Mouse (Mus musculus) embryonic facial prominence, embryonic 11.5 days (tissue): ENCODE results near the gene Lamtor4. TPM values are rescaled to one million over a fixed set of nuclear protein-coding genes. Genes with fewer than 3 reads are reported as not detected.

Source experiments
- ATAC-seq: fragments of 200-750 bp; cut with Nextera tagmentation; replicated peaks from 2 replicates; pipeline ENCODE4 v1.8.0; 2017; ENCODE audit warnings: low read depth; ENCODE audit not compliant: insufficient number of reproducible peaks, low FRiP score, low TSS enrichment
- DNase-seq: peaks from one replicate; pipeline ENCODE4 v3.0.0-alpha.2; 2015; ENCODE audit warnings: low spot score
- H3K27ac ChIP-seq: fragments of 300-500 bp; sonication (generic); replicated peaks from 2 replicates; pipeline ENCODE4 v1.5.1; 2014; ENCODE audit warnings: mild to moderate bottlenecking, low read depth, low read length, control low read depth
- H3K27me3 ChIP-seq: fragments of 300-500 bp; sonication (generic); 2 replicates; pipeline ENCODE4 v1.6.1; 2014; ENCODE audit warnings: mild to moderate bottlenecking, low read length, moderate library complexity, mixed read lengths; ENCODE audit not compliant: control insufficient read depth, insufficient read depth
- H3K36me3 ChIP-seq: fragments of 300-500 bp; sonication (generic); replicated peaks from 2 replicates; pipeline ENCODE4 v1.6.1; 2014; ENCODE audit warnings: low read depth, mild to moderate bottlenecking, low read length, moderate library complexity, mixed read lengths; ENCODE audit not compliant: control insufficient read depth, insufficient read depth
- H3K4me1 ChIP-seq: fragments of 300-500 bp; sonication (generic); 2 replicates; pipeline ENCODE4 v1.6.1; 2014; ENCODE audit warnings: low read length, mixed read lengths; ENCODE audit not compliant: control insufficient read depth, insufficient read depth
- H3K4me2 ChIP-seq: fragments of 300-500 bp; sonication (generic); 2 replicates; pipeline ENCODE4 v1.6.1; 2014; ENCODE audit warnings: low read depth, mild to moderate bottlenecking, control low read depth, low read length, moderate library complexity
- H3K4me3 ChIP-seq: fragments of 300-500 bp; sonication (generic); 2 replicates; pipeline ENCODE4 v1.5.1; 2014; ENCODE audit warnings: low read depth, low read length, control low read depth
- H3K9ac ChIP-seq: fragments of 300-500 bp; sonication (generic); replicated peaks from 2 replicates; pipeline ENCODE4 v1.6.1; 2014; ENCODE audit warnings: mild to moderate bottlenecking, control low read depth, low read length
- H3K9me3 ChIP-seq: fragments of 300-500 bp; sonication (generic); replicated peaks from 2 replicates; pipeline ENCODE4 v1.6.1; 2016; ENCODE audit warnings: mild to moderate bottlenecking, low read length, inconsistent platforms, mixed read lengths; ENCODE audit not compliant: control insufficient read depth
- WGBS: fragments of 180-500 bp; shearing (Covaris S2); extraction: QIAGEN DNeasy Blood & Tissue Kit; methylation state at CpG from one replicate; pipeline ENCODE4 v1.1.7; 2014; 5-methylcytosine and 5-hydroxymethylcytosine counted together
- polyA plus RNA-seq: library from polyadenylated mRNA; unstranded; fragments of >200 nt; fragmentation: Nextera tagmentation; extraction: Ambion mirVana; gene quantifications from 2 replicates; pipeline ENCODE4 v1.2.1, GENCODE M21; 2014

Gene Lamtor4
- polyA plus RNA-seq, 1 experiment from 2014 or later, result 36.8 TPM

- Histone ChIP-seq H3K36me3 (no peaks in the 10 kb centered on the region), H3K4me1 (no peaks in the 10 kb centered on the region), H3K9ac (no peak overlapping the region), H3K4me3 (no peak overlapping the region), H3K4me2 (no peak overlapping the region), H3K27ac (no peak overlapping the region), H3K9me3 (no peaks in the 10 kb centered on the region), H3K27me3 (no peaks in the 10 kb centered on the region)
- ATAC-seq (no peak), DNase-seq (no peak)
- 77% methylated on average over 4 of the region's 4 CpGs for WGBS
Measured at GRCm38 (mm10) chr5:138226491-138226890, 28.8 kb upstream of the Lamtor4 start.

- Histone ChIP-seq H3K27ac (no peak overlapping the region), H3K9me3 (no peaks in the 10 kb centered on the region), H3K27me3 (no peaks in the 10 kb centered on the region), H3K4me3 (no peak overlapping the region), H3K36me3 (no peaks in the 10 kb centered on the region), H3K4me1 (no peaks in the 10 kb centered on the region), H3K4me2 (no peak overlapping the region), H3K9ac (no peak overlapping the region)
- WGBS, result 62% methylated on average over 2 of the region's 2 CpGs
- ATAC-seq (no peak), DNase-seq (no peak)
Measured at GRCm38 (mm10) chr5:138227367-138227766, 27.9 kb upstream of the Lamtor4 start.

GRCm38 (mm10) chr5:138228026-138228425 is 27.3 kb upstream of the Lamtor4 start:
- H3K4me1 ChIP-seq, result no peaks in the 10 kb centered on the region
- no peak overlapping the region for H3K27ac ChIP-seq
- no peak overlapping the region for H3K4me3 ChIP-seq
- H3K4me2 ChIP-seq, result no peak overlapping the region
- no peak overlapping the region for H3K9ac ChIP-seq
- H3K9me3 ChIP-seq, result no peaks in the 10 kb centered on the region
- H3K27me3 ChIP-seq, result no peaks in the 10 kb centered on the region
- H3K36me3 ChIP-seq, result no peaks in the 10 kb centered on the region
- 59% methylated on average over 3 of the region's 3 CpGs for WGBS
- ATAC-seq, result no peak
- DNase-seq, result no peak

GRCm38 (mm10) chr5:138229511-138229910 is 25.8 kb upstream of the Lamtor4 start:
- WGBS, result 85% methylated on average over 3 of the region's 3 CpGs
- Histone ChIP-seq H3K36me3 (no peaks in the 10 kb centered on the region), H3K9me3 (no peaks in the 10 kb centered on the region), H3K9ac (no peak overlapping the region), H3K4me1 (no peaks in the 10 kb centered on the region), H3K27me3 (no peaks in the 10 kb centered on the region), H3K27ac (no peak overlapping the region), H3K4me3 (no peak overlapping the region), H3K4me2 (no peak overlapping the region)
- DNase-seq (no peak), ATAC-seq (no peak)

- Histone ChIP-seq H3K4me3 (no peak overlapping the region), H3K27me3 (no peaks in the 10 kb centered on the region), H3K4me1 (no peaks in the 10 kb centered on the region), H3K9me3 (no peaks in the 10 kb centered on the region), H3K36me3 (no peaks in the 10 kb centered on the region), H3K9ac (no peak overlapping the region), H3K27ac (no peak overlapping the region), H3K4me2 (no peak overlapping the region)
- DNase-seq (no peak), ATAC-seq (no peak)
- WGBS, result 89% methylated on average over 2 of the region's 2 CpGs
Measured at GRCm38 (mm10) chr5:138233778-138234177, 21.5 kb upstream of the Lamtor4 start.

GRCm38 (mm10) chr5:138234224-138234623 is 21.1 kb upstream of the Lamtor4 start:
- ATAC-seq (no peak), DNase-seq (no peak)
- no peaks in the 10 kb centered on the region for H3K27me3 ChIP-seq
- no peaks in the 10 kb centered on the region for H3K36me3 ChIP-seq
- no peaks in the 10 kb centered on the region for H3K9me3 ChIP-seq
- H3K9ac ChIP-seq, result no peak overlapping the region
- no peaks in the 10 kb centered on the region for H3K4me1 ChIP-seq
- no peak overlapping the region for H3K4me3 ChIP-seq
- no peak overlapping the region for H3K4me2 ChIP-seq
- H3K27ac ChIP-seq, result no peak overlapping the region

- H3K27ac ChIP-seq, result no peak overlapping the region
- 54% methylated on average over 2 of the region's 2 CpGs for WGBS
- H3K4me3 ChIP-seq, result no peak overlapping the region
- H3K27me3 ChIP-seq, result no peaks in the 10 kb centered on the region
- no peak overlapping the region for H3K9ac ChIP-seq
- ATAC-seq (no peak), DNase-seq (no peak)
- H3K4me1 ChIP-seq, result no peaks in the 10 kb centered on the region
- H3K9me3 ChIP-seq, result no peaks in the 10 kb centered on the region
- no peak overlapping the region for H3K4me2 ChIP-seq
- no peaks in the 10 kb centered on the region for H3K36me3 ChIP-seq
Measured at GRCm38 (mm10) chr5:138241511-138241910, 13.8 kb upstream of the Lamtor4 start.

GRCm38 (mm10) chr5:138251144-138251543 is 4.1 kb upstream of the Lamtor4 start:
- no peak for ATAC-seq
- no peak for DNase-seq
- no peak overlapping the region for H3K9ac ChIP-seq
- no peaks in the 10 kb centered on the region for H3K4me1 ChIP-seq
- H3K27me3 ChIP-seq, result no peaks in the 10 kb centered on the region
- H3K9me3 ChIP-seq, result no peaks in the 10 kb centered on the region
- no peak overlapping the region for H3K4me2 ChIP-seq
- H3K36me3 ChIP-seq, result no peaks in the 10 kb centered on the region
- H3K4me3 ChIP-seq, result no peak overlapping the region
- WGBS, result 83% methylated on average over 12 of the region's 12 CpGs
- no peak overlapping the region for H3K27ac ChIP-seq
